Mouse (Mus musculus) heart, postnatal 0 days (tissue): ENCODE measurements around the gene Efr3b.

Source experiments
- CTCF ChIP-seq: IDR thresholded peaks from 2 replicates; pipeline ENCODE4 v1.5.1; 2016; ENCODE audit warnings: antibody characterized with exemption, control low read depth, low read depth
- EP300 ChIP-seq: IDR thresholded peaks from 2 replicates; pipeline ENCODE4 v1.6.1; 2016; ENCODE audit warnings: antibody characterized with exemption, low read depth

DNA sequence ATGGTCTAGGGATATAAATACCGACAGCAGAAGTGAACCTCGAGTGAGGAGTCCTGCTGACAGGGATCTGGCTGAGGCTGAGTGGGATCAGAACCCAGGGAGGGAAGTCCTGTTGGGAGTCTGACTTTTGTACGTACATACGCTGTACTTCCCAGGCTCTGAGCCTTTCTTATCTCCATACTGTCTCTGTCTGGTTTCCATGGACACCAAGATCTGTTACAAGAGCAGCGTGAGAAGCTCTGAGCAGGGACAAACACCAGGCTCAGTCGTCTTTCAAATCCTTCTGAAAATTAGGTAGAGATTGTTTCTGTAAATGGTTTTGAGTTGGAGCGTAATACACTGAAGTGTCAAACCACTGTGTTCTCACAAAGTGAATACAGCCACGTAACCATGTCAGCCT is 36.7 kb upstream of the Efr3b start:
- no peak for TF ChIP-seq EP300
- TF ChIP-seq CTCF: no peak
